Mouse (Mus musculus) neural tube, embryonic 13.5 days (tissue): ENCODE measurements around the gene Gm15319. TPM values are rescaled to one million over a fixed set of nuclear protein-coding genes. Genes with fewer than 3 reads are reported as not detected.
"Not testable (repeated sequence)": the region's sequence is repeated elsewhere in the genome, so short reads cannot be mapped to it uniquely, and the experiment has no call there.

Source experiments
- ATAC-seq: fragments of 200-750 bp; cut with Nextera tagmentation; 2 replicates; pipeline ENCODE4 v1.8.0; 2017; ENCODE audit warnings: low read depth, mild to moderate bottlenecking, moderate TSS enrichment, moderate library complexity
- H3K27ac ChIP-seq: fragments of 300-500 bp; sonication (generic); replicated peaks from 2 replicates; pipeline ENCODE4 v1.5.1; 2015; ENCODE audit warnings: moderate library complexity, mild to moderate bottlenecking, inconsistent platforms
- H3K27me3 ChIP-seq: fragments of 300-500 bp; sonication (generic); 2 replicates; pipeline ENCODE4 v1.6.1; 2015; ENCODE audit warnings: mild to moderate bottlenecking, inconsistent platforms
- H3K36me3 ChIP-seq: fragments of 300-500 bp; sonication (generic); 2 replicates; pipeline ENCODE4 v1.6.1; 2015; ENCODE audit warnings: mild to moderate bottlenecking, inconsistent platforms
- H3K4me1 ChIP-seq: fragments of 300-500 bp; sonication (generic); replicated peaks from 2 replicates; pipeline ENCODE4 v1.6.1; 2015; ENCODE audit warnings: inconsistent platforms
- H3K4me2 ChIP-seq: fragments of 300-500 bp; sonication (generic); 2 replicates; pipeline ENCODE4 v1.6.1; 2015; ENCODE audit warnings: inconsistent platforms, mild to moderate bottlenecking, moderate library complexity
- H3K4me3 ChIP-seq: fragments of 300-500 bp; sonication (generic); 2 replicates; pipeline ENCODE4 v1.5.1; 2015; ENCODE audit warnings: mild to moderate bottlenecking, inconsistent platforms
- H3K9ac ChIP-seq: fragments of 300-500 bp; sonication (generic); 2 replicates; pipeline ENCODE4 v1.6.1; 2015; ENCODE audit warnings: moderate library complexity, mild to moderate bottlenecking, inconsistent platforms
- H3K9me3 ChIP-seq: fragments of 300-500 bp; sonication (generic); 2 replicates; pipeline ENCODE4 v1.6.1; 2016; ENCODE audit warnings: inconsistent platforms
- WGBS: fragments of 180-500 bp; shearing (Covaris S2); methylation state at CpG from one replicate; pipeline ENCODE4 v1.1.7; 2015; 5-methylcytosine and 5-hydroxymethylcytosine counted together
- polyA plus RNA-seq: library from polyadenylated mRNA; unstranded; fragments of >200 nt; fragmentation: Nextera tagmentation; extraction: Ambion mirVana; gene quantifications from 2 replicates; pipeline ENCODE4 v1.2.1, GENCODE M21; 2015

Gm15319 gene
- not detected in 2 replicates for polyA plus RNA-seq

DNA sequence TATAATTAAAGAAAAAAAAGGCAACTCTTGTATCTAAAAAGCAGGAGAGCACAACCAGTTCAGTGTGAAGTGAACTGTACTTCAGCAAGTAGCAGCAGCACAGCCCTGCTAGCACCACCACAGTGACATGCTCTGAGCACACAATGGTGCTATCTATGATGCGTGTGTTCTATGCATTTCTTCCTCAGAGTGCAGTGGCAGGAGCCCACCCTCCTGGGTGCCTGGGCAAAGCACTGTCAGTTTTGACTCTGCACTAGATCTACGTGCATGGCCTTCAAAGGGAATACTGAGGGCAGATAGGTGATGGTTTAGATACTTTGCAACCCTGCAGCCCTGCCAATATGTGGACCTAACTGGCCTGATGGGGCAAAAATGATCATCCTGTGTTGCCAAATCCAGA, at the start of gene Gm15319:
Gm15319 (minus strand) TSS at position 101 of the 400 bp plus-strand sequence.
- not testable (repeated sequence) for H3K4me3 ChIP-seq, H3K27ac ChIP-seq, H3K36me3 ChIP-seq, H3K4me1 ChIP-seq, H3K27me3 ChIP-seq, ATAC-seq, H3K9ac ChIP-seq, H3K4me2 ChIP-seq, H3K9me3 ChIP-seq
- WGBS, result no CpG with 5 or more reads among the region's 2 CpGs

DNA sequence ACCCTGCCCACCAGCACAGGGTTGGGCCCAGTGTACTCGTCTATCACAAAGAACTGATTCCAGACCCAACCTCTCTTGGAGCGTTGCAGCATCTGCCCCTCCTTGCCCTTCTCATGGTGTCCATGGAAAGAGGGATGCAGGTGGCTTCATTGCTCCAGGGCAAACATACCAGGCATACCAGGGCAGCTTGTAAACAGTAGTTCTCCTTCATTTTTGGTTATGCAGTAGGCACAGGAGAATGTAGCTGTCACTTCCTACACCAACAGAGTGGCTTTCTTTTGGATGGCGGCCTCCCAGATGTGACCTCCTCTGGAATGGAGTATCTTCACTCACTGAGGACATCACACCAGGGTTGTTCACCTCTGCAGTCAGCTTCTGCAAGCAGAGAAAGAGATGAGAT, 47.3 kb upstream of the Gm15319 start:
- not testable (repeated sequence) for H3K9ac ChIP-seq, H3K4me3 ChIP-seq, H3K27me3 ChIP-seq, H3K4me1 ChIP-seq, H3K27ac ChIP-seq, H3K9me3 ChIP-seq, H3K36me3 ChIP-seq, ATAC-seq, H3K4me2 ChIP-seq
- WGBS, result 100% methylated on average over 1 of the region's 3 CpGs

- WGBS, result 89% methylated on average over 8 of the region's 8 CpGs
- H3K9me3 ChIP-seq, ATAC-seq, H3K4me2 ChIP-seq, H3K4me3 ChIP-seq, H3K36me3 ChIP-seq, H3K4me1 ChIP-seq, H3K27ac ChIP-seq, H3K9ac ChIP-seq, H3K27me3 ChIP-seq: not testable (repeated sequence)
Measured at GRCm38 (mm10) chr8:20408441-20409030, 45.5 kb upstream of the Gm15319 start.

DNA sequence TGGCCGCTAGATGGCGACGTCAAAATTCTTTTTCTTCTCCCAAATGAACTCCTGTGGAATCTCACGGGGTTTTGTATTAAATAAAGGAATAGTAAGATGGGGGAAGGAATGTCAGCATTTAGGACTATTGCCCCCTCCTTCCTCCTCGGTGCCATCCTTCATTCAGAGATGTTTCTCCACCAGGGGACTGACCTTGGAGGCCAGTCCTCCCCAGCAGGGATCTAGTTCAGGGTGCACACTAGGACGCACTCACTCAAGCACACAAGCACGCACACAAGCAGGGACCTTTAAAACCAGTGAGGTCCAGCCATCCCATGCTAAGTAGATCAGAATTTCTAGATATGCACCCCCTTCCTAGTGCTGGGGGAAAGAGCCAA, 26.3 kb upstream of the Gm15319 start:
- not testable (repeated sequence) for H3K36me3 ChIP-seq, H3K4me2 ChIP-seq, H3K27ac ChIP-seq, H3K9ac ChIP-seq, H3K4me1 ChIP-seq, H3K4me3 ChIP-seq, H3K9me3 ChIP-seq, H3K27me3 ChIP-seq
- peak; percentile 79; the same call in 1 of the 2 replicates for ATAC-seq
- WGBS, result 28% methylated on average over 6 of the region's 7 CpGs

DNA sequence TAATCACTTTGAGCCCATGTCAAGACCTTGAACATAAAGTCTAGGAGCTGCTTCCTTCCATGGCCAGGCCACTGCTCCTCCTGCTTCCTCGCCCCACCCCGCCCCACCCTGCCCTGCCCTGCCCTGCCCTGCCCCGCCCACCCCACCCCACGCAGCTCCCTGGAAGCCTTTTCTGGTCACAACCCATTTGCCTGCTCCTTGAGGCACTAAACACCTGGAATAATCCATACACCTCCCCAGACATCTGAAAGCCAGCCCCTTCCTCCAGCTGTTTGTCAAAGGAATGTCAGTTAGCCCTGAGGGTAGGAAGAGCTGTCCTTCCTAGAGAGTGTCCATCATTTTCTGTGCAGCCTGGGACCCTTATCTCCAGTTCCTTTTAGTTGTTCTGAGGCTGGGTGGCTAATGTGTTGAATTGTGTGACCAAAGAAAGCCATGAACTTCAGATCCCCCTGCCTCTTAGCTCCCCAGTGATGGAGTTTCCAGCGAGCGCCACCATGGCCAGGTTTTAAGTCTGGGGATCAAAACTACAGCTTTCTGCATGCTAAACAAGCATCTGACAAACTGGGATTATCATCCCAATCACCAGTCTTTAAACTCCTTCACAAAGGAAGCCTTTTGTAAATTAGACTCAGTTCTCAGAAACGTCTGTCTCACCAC, 25.8 kb upstream of the Gm15319 start:
- H3K4me3 ChIP-seq, H3K4me2 ChIP-seq, H3K9ac ChIP-seq, H3K27me3 ChIP-seq, H3K36me3 ChIP-seq, H3K4me1 ChIP-seq, H3K27ac ChIP-seq, H3K9me3 ChIP-seq: not testable (repeated sequence)
- 33% methylated on average over 3 of the region's 7 CpGs for WGBS
- peak; percentile 71 for ATAC-seq

- not testable (repeated sequence) for H3K4me2 ChIP-seq, H3K27ac ChIP-seq, H3K9ac ChIP-seq, H3K36me3 ChIP-seq, ATAC-seq, H3K4me3 ChIP-seq, H3K27me3 ChIP-seq, H3K9me3 ChIP-seq, H3K4me1 ChIP-seq
- WGBS, result 84% methylated on average over 2 of the region's 8 CpGs
Measured at GRCm38 (mm10) chr8:20387121-20387794, 24.2 kb upstream of the Gm15319 start.

DNA sequence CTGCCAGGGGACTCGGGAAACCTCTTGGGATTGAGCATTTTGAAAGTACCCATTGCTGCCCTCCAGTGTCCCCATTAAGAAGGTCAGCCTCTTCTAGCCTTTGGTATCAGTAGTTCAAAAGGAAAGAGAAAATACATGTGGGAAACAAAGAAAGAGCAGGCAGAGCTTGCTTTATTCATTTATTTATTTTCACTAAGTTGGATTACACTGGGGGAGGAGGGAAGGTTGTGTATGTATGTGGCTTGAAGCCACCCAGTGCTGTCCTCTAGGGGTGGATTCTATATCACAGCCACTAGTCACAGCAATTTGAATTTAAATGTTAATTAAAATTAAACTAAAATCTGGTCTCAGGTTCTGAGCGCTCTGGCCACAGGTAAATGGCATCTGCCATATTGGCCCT, 22.0 kb upstream of the Gm15319 start:
- not testable (repeated sequence) for H3K4me3 ChIP-seq, H3K4me2 ChIP-seq, H3K9me3 ChIP-seq, H3K27me3 ChIP-seq, H3K27ac ChIP-seq, H3K9ac ChIP-seq, ATAC-seq, H3K4me1 ChIP-seq, H3K36me3 ChIP-seq
- 75% methylated on average over 1 of the region's 2 CpGs for WGBS

GRCm38 (mm10) chr8:20384131-20384530, 21.1 kb upstream of the Gm15319 start:
- H3K27me3 ChIP-seq, ATAC-seq, H3K4me3 ChIP-seq, H3K4me1 ChIP-seq, H3K4me2 ChIP-seq, H3K9me3 ChIP-seq, H3K27ac ChIP-seq, H3K36me3 ChIP-seq, H3K9ac ChIP-seq: not testable (repeated sequence)
- 94% methylated on average over 9 of the region's 9 CpGs for WGBS

- 78% methylated on average over 2 of the region's 2 CpGs for WGBS
- H3K36me3 ChIP-seq, H3K27me3 ChIP-seq, H3K4me1 ChIP-seq, H3K9ac ChIP-seq, H3K4me2 ChIP-seq, ATAC-seq, H3K27ac ChIP-seq, H3K4me3 ChIP-seq, H3K9me3 ChIP-seq: not testable (repeated sequence)
Measured at GRCm38 (mm10) chr8:20382146-20382545, 19.1 kb upstream of the Gm15319 start.

DNA sequence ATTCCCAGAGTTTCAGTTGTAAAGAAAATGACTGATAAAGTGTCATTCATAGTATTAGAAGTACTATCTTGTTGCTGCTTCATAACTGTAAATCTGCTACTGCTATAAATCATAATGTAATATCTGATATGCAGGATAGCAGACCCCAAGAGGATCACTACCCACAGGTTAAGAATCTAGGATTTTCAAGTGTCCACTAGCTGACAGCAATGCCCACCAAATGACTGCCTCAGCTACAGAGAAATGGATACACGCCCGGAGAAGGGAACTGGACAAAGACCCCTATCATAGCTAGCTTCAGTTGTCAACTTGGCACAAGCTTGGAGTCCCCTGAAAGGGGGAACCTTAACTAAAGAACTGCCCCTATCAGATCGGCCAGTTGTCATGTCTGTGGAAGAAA, 18.6 kb upstream of the Gm15319 start:
- not testable (repeated sequence) for H3K4me1 ChIP-seq, ATAC-seq, H3K27ac ChIP-seq, H3K4me2 ChIP-seq, H3K36me3 ChIP-seq, H3K27me3 ChIP-seq, H3K9me3 ChIP-seq, H3K9ac ChIP-seq, H3K4me3 ChIP-seq
- WGBS, result 94% methylated on average over 2 of the region's 3 CpGs

DNA sequence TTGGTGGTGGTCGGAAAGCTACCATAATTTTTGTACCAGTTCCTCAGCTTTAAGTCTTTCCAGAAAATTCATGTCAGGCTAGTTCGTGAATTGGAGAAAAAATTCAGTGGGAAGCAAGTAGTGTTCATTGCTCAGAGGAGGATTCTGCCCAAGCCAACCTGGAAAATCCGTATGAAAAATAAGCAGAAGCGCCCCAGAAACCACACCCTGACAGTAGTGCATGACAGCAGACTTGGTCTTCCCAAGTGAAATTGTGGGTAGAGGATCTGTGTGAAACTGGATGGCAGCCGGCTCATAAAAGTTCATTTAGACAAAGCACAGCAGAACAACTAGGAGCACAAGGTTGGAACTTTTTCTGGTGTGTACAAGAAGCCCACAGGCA, 18.2 kb upstream of the Gm15319 start:
- H3K4me1 ChIP-seq, H3K36me3 ChIP-seq, H3K4me2 ChIP-seq, H3K27ac ChIP-seq, H3K9ac ChIP-seq, H3K27me3 ChIP-seq, H3K9me3 ChIP-seq, H3K4me3 ChIP-seq, ATAC-seq: not testable (repeated sequence)
- 93% methylated on average over 1 of the region's 5 CpGs for WGBS

DNA sequence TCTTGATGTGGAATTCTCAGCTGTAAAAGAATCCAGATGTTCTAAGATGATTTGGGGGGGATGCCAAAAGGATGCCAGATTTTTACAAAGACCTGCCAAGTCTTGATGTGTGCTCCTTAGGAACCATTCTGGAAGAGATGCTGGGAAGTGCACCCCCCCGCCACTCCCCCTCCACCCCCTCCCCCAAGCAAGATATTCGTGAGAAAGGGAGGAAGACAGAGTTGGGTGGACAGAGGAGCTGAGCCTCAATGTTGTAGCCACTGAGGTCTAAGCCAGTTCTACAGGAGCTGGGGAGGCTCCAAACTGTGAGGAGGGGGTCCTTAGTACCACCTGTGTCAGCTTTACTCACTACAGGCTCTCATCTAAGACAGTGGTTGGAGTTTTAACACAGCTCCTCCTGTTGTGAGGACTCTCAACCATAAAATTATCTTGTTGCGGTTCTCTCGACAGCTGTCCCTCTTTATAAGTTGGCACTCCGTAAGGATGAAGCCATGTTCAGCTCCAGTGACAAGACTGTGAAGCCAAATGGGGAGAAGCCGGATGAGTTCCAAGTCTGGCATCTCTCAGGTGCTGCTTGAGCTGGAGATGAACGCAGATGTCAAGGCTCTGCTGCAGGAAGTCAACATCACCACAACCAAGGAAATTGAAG, 17.7 kb upstream of the Gm15319 start:
- H3K4me3 ChIP-seq, H3K4me1 ChIP-seq, H3K27ac ChIP-seq, H3K27me3 ChIP-seq, H3K9ac ChIP-seq, H3K4me2 ChIP-seq, H3K36me3 ChIP-seq, H3K9me3 ChIP-seq: not testable (repeated sequence)
- 89% methylated on average over 7 of the region's 7 CpGs for WGBS
- peak; percentile 63 for ATAC-seq
